Mouse (Mus musculus): ENCODE results near the gene Bcam. TPM values are rescaled to one million over a fixed set of nuclear protein-coding genes. Genes with fewer than 3 reads are reported as not detected.

The Bcam gene
- polyA plus RNA-seq, 1 experiment from 2014 or later: 7.2 TPM

DNA sequence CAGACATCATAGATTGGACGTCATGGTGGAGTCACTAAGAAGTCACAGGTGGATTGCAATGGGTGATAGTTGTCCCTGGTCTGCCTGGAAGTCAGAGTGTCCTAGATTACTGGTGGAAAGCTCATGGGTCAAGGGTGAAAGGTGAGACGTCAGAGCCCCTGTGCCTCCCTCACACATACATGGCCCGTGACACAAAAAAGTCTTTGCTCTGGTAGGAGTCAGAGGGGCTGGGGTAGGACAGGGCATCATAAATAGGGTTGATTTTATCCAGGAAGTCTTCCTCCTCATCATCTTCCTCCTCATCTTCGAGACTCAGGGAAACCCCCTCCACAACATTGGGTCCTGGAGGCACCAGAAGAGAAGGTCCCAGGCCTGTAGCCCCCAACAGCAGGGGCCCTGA is 53.5 kb downstream of the Bcam start:
- H3K27ac ChIP-seq: no peak overlapping the region
- H3K4me1 ChIP-seq (replicated peaks): peaks cover 41% of the 10 kb centered on the region
- H3K9me3 ChIP-seq (replicated peaks): 0 out of 2 replicates have a peak, but pooled peaks cover 4% of the 10 kb centered on the region
- WGBS (ENCODE audit: insufficient replicate concordance): 67% methylated on average over 4 of the region's 4 CpGs
- H3K4me2 ChIP-seq: no peak overlapping the region
- H3K4me3 ChIP-seq (replicated peaks): no peak overlapping the region
- DNase-seq: no peak
- H3K9ac ChIP-seq: no peak overlapping the region
- ATAC-seq (ENCODE audit: low read depth): no peak
- no peaks in the 10 kb centered on the region for H3K27me3 ChIP-seq
- H3K36me3 ChIP-seq: peaks cover 22% of the 10 kb centered on the region

DNA sequence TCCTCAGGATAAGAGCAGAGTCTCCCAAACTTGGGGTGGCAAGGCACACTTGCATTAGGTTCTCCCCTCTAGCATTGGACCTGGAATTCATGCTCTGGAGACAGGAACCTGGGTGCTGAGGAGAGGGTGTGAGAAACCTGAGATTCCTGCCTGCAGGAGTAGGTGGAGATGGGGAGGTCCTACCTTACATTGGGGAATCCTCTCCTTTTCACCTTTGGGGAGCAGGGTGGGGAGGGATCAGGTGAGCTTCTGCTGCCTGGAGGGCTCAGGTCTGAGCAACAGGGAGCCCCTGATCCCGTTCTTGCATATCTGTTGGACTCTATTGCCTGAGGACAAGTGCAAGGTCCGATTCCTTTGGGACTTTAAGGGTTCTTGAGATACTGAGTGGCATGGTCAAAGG is 54.0 kb downstream of the Bcam start:
- peak overlapping the region; percentile 72 for H3K9ac ChIP-seq

DNA sequence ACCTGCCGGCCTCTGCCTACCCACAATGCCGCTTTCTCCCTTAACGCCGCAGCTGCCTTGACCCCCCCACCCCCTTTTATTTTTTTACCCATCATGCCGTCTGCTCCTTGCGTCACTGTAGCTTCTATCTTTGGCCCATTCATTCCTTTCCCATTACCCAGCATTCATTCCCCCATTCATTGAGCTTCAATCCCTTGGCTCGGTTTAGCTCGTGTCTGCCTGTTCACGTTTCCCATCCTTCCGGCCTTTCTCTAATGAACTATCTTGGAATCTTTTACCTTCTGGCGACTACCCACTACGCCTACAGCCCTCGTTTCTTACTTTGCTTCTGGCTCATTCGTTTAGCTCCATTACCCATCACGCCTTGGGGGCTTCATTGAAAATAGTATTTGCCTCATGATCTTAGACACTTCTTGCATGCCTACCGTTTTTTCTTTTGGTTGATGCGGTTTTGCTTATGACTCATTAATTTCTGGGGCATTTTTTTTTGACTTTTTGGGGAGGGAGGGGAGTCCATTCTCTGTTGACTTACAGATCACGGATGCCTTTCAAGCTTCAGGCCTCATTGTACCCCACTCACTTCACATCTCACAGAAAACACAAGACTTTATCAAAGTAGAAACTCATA is 54.6 kb downstream of the Bcam start:
- WGBS (ENCODE audit: insufficient replicate concordance): 5% methylated on average over 18 of the region's 18 CpGs
- Histone ChIP-seq H3K36me3 (peaks cover 32% of the 10 kb centered on the region), H3K4me3 (replicated peaks) (peak overlapping the region; percentile 62), H3K9me3 (replicated peaks) (0 out of 2 replicates have a peak, but pooled peaks cover 2% of the 10 kb centered on the region), H3K27me3 (no peaks in the 10 kb centered on the region), H3K4me1 (replicated peaks) (peaks cover 43% of the 10 kb centered on the region), H3K27ac (peak overlapping the region; percentile 81), H3K9ac (peak overlapping the region; percentile 72), H3K4me2 (peak overlapping the region; percentile 84)
- DNase-seq (no peak), ATAC-seq (ENCODE audit: low read depth) (no peak)

More for the DNA sequence above, 54.0 kb downstream of the Bcam start:
- Histone ChIP-seq H3K27ac (peak overlapping the region; percentile 81), H3K4me3 (replicated peaks) (peak overlapping the region; percentile 62), H3K4me2 (peak overlapping the region; percentile 84), H3K4me1 (replicated peaks) (peaks cover 43% of the 10 kb centered on the region), H3K36me3 (peaks cover 28% of the 10 kb centered on the region), H3K27me3 (no peaks in the 10 kb centered on the region), H3K9me3 (replicated peaks) (0 out of 2 replicates have a peak, but pooled peaks cover 4% of the 10 kb centered on the region)
- no peak for ATAC-seq (ENCODE audit: low read depth)
- no peak for DNase-seq
- WGBS (ENCODE audit: insufficient replicate concordance): 82% methylated on average over 2 of the region's 2 CpGs

DNA sequence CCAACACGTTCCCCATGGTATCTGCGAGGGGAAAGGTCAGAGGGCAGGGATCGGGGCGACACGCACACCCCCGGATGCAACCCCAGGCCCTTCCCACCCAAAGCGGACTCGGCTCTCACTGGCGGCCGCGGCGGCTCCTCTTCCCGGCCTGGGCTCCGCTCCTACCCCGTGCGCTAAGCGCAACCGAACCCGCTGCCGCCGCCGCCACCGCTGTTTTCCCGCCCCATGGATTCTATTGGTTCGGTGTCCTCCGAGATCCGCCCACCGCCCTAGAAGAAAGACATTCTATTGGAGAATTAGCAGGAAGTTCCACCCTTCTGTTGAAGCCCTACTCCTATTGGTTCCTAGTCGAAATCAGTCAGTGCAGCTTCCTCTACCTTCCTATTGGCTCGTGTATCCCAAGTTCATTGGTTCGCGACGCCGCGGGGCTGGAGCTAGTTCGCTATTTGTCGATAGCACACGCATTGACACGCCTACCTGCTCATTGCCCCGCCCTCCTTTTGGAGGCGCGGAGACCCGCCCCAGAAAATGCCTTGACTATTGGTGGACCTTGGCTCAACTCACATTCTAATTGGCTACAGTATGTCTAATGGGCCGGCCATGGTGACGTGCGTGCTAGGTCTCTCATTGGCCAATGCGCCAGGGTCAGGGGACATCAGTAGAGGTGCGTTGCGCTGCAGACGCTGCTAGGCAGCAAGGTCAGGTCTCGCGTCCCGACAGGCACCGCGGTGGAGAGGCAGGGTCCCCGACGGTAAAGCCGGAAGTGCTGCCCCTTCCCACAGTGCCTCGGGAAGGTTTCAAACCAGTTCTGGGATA is 55.4 kb downstream of the Bcam start, which contains the start of gene Tomm40:
Gene Tomm40, minus strand, starts transcription at position 200 of the 816 bp plus-strand sequence.
- Histone ChIP-seq H3K4me2 (peak within 1 kb of the TSS; percentile 96), H3K9ac (peak within 1 kb of the TSS; percentile 95), H3K36me3 (peaks cover 37% of the 10 kb centered on the region), H3K9me3 (replicated peaks) (no peaks in the 10 kb centered on the region), H3K27me3 (no peaks in the 10 kb centered on the region), H3K27ac (peak within 1 kb of the TSS; percentile 81), H3K4me1 (replicated peaks) (peaks cover 43% of the 10 kb centered on the region), H3K4me3 (replicated peaks) (peak within 1 kb of the TSS; percentile 99)
- ATAC-seq (ENCODE audit: low read depth) (peak; percentile 97), DNase-seq (peak; percentile 100)
- WGBS (ENCODE audit: insufficient replicate concordance): under 1% methylated on average over 59 of the region's 59 CpGs

DNA sequence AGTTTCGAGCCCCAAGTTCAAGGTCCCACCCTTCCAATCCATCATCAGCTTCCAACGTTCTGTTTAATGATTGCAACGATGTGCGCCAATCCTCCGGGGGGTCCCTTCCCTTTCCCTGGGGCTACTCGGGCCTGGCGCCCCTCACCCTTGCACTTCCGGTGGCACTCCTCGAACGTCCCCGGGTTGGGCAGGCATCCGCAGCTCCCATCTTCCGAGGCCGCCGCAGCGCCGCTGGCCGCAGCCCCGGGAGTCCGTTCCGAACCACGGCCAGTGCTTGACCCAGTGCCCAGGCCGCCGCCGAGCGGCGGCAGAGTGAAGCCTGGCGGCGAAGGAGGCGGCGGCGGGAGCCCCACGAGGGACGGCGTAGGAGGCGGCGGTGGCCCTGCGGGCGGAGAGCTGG is 56.0 kb downstream of the Bcam start:
- ATAC-seq (ENCODE audit: low read depth) (peak; percentile 0; the same call in 1 of the 2 replicates), DNase-seq (no peak)
- H3K9me3 ChIP-seq (replicated peaks): no peaks in the 10 kb centered on the region
- H3K27ac ChIP-seq: peak overlapping the region; percentile 80
- H3K4me1 ChIP-seq (replicated peaks): peaks cover 43% of the 10 kb centered on the region
- 0% methylated on average over 39 of the region's 39 CpGs for WGBS (ENCODE audit: insufficient replicate concordance)
- H3K9ac ChIP-seq: peak overlapping the region; percentile 95
- H3K4me2 ChIP-seq: peak overlapping the region; percentile 96
- no peaks in the 10 kb centered on the region for H3K27me3 ChIP-seq
- peak overlapping the region; percentile 99 for H3K4me3 ChIP-seq (replicated peaks)
- peaks cover 44% of the 10 kb centered on the region for H3K36me3 ChIP-seq

DNA sequence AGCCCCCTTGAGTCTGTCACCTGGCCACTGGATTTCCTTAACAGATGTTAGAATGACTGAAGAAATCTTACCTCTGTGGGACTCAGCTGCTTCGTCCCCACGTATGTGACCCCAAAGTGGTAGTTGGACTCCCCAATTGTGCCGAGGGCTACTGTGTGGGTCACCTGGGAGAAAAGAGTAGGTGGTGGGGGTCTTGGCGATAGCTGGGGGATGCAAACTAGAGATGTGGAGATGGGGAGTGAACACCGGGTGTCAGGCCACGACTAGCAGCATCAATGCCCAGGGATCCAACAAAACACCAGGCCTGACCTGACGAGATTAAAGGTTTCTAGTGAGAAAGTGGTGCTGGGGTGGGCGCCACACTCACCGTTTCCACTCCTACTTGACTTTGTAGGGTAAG is 57.2 kb downstream of the Bcam start:
- H3K27ac ChIP-seq: no peak overlapping the region
- H3K4me3 ChIP-seq (replicated peaks): peak overlapping the region; percentile 99
- H3K4me1 ChIP-seq (replicated peaks): peaks cover 38% of the 10 kb centered on the region
- DNase-seq: no peak
- 0 out of 2 replicates have a peak overlapping the region, but pooled peaks have one; percentile 15 for H3K9ac ChIP-seq
- 76% methylated on average over 9 of the region's 9 CpGs for WGBS (ENCODE audit: insufficient replicate concordance)
- no peaks in the 10 kb centered on the region for H3K27me3 ChIP-seq
- ATAC-seq (ENCODE audit: low read depth): no peak
- peaks cover 56% of the 10 kb centered on the region for H3K36me3 ChIP-seq
- H3K9me3 ChIP-seq (replicated peaks): no peaks in the 10 kb centered on the region
- H3K4me2 ChIP-seq: peak overlapping the region; percentile 96

DNA sequence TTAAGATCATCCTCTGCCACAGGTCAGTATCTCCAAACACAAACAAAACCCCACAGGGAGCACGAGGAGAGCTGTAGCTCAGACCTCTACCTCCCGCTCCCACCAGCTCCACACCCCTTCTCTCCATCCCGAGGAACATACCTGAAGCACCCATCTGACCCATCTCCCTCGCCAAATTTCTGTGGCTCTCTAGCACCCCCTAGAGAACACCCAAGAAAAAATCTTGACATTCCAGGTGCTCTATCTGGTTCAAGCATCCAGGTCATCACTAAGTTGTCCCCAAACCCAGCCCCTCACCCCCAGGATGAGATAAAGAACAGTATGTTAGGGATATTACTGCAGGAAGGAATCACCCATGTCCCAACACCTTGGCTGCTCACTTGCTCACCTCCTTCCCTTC is 57.6 kb downstream of the Bcam start:
- Histone ChIP-seq H3K27me3 (no peaks in the 10 kb centered on the region), H3K36me3 (peaks cover 59% of the 10 kb centered on the region), H3K27ac (no peak overlapping the region; the same call in 1 of the 2 replicates), H3K4me1 (replicated peaks) (peaks cover 38% of the 10 kb centered on the region), H3K4me2 (peak overlapping the region; percentile 96), H3K9ac (0 out of 2 replicates have a peak overlapping the region, but pooled peaks have one; percentile 15), H3K4me3 (replicated peaks) (peak overlapping the region; percentile 99; the same call in 1 of the 2 replicates), H3K9me3 (replicated peaks) (no peaks in the 10 kb centered on the region)
- no peak for ATAC-seq (ENCODE audit: low read depth)
- DNase-seq: no peak
- WGBS (ENCODE audit: insufficient replicate concordance): 46% methylated on average over 4 of the region's 4 CpGs

DNA sequence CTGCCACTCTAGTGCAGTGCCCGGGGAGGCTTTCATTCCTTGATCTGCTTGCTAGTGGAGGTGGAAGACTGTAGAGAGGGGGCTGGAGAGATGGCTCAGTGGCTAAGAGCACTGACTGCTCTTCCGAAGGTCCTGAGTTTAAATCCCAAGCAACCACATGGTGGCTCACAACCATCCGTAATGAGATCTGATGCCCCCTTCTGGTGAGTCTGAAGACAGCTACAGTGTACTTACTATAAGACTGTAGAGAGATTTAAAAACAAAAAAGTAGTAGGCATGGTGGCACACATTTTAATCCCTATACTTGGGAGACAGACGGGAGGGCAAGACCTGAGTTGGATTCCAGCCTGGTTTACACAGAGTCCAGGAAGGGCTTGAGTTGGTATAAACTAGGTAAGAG is 58.4 kb downstream of the Bcam start:
- DNase-seq (no peak), ATAC-seq (ENCODE audit: low read depth) (no peak)
- Histone ChIP-seq H3K4me2 (no peak overlapping the region), H3K27ac (no peak overlapping the region; the same call in 1 of the 2 replicates), H3K27me3 (no peaks in the 10 kb centered on the region), H3K4me1 (replicated peaks) (peaks cover 38% of the 10 kb centered on the region), H3K9ac (no peak overlapping the region), H3K4me3 (replicated peaks) (no peak overlapping the region), H3K36me3 (peaks cover 67% of the 10 kb centered on the region), H3K9me3 (replicated peaks) (no peaks in the 10 kb centered on the region)
- WGBS (ENCODE audit: insufficient replicate concordance): 77% methylated on average over 4 of the region's 4 CpGs

DNA sequence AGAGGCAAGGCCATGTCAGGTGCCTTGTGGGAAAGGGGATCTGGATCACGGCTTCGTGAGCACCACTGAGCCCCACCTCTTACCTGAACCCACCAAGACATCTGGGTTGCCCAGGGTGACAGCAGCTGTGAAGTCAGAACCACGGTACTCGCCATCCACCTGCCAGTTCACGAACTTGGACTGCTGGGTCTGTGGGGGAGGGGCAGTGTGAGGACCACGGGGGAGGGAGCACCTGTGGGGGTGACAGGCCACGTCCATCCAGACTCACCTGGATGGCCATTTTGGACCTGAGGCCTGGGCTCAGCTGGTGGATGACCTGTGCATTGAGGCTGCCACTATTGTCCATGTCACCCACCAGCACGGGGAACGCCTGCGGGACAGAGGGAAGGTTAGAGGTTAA is 60.2 kb downstream of the Bcam start:
- Histone ChIP-seq H3K36me3 (peaks cover 79% of the 10 kb centered on the region), H3K4me1 (replicated peaks) (peaks cover 26% of the 10 kb centered on the region), H3K9me3 (replicated peaks) (no peaks in the 10 kb centered on the region), H3K27ac (no peak overlapping the region), H3K4me3 (replicated peaks) (no peak overlapping the region), H3K27me3 (no peaks in the 10 kb centered on the region), H3K4me2 (no peak overlapping the region), H3K9ac (no peak overlapping the region)
- ATAC-seq (ENCODE audit: low read depth) (no peak), DNase-seq (no peak)
- 85% methylated on average over 10 of the region's 10 CpGs for WGBS (ENCODE audit: insufficient replicate concordance)

Measured in liver, embryonic 13.5 days (tissue).